Mouse (Mus musculus) duodenum, adult 2 months (tissue): Measurements from ENCODE around the gene Phtf1. TPM values are rescaled to one million over a fixed set of nuclear protein-coding genes. Genes with fewer than 3 reads are reported as not detected.

ENCODE experiments used
- polyA plus RNA-seq: library from polyadenylated mRNA; depleted of rRNA; stranded (reverse); fragments of >200 nt; gene quantifications from 2 replicates; pipeline ENCODE4 v1.2.3, GENCODE M21; 2012; ENCODE audit warnings: low replicate concordance; rRNA removed

Phtf1 gene
- polyA plus RNA-seq: 1.5 and 1.6 TPM in 2 replicates

GRCm38 (mm10) chr3:103967861-103968691, at the start of gene Phtf1:
Gene Phtf1, plus strand, starts transcription at chr3:103968110.

Other genes starting within 250 kb of the Phtf1 start
- gene Olfml3, start 230.1 kb upstream of the Phtf1 start, polyA plus RNA-seq: 4.5 and 4.6 TPM in 2 replicates
- gene Gm10964, start 228.7 kb upstream of the Phtf1 start, polyA plus RNA-seq: not detected in 2 replicates
- 18.4 and 37.7 TPM in 2 replicates for gene Hipk1, start 176.5 kb upstream of the Phtf1 start, polyA plus RNA-seq
- 8.0 TPM in 2 replicates for gene Dclre1b, start 158.7 kb upstream of the Phtf1 start, polyA plus RNA-seq
- gene Ap4b1, start 158.6 kb upstream of the Phtf1 start, polyA plus RNA-seq: 5.0 and 7.6 TPM in 2 replicates
- not detected in 2 replicates for gene Gm43064, start 158.5 kb upstream of the Phtf1 start, polyA plus RNA-seq
- gene Bcl2l15, start 135.5 kb upstream of the Phtf1 start, polyA plus RNA-seq: 0.97 and 7.1 TPM in 2 replicates
- 1.1 and 2.0 TPM in 2 replicates for gene Ptpn22, start 108.3 kb upstream of the Phtf1 start, polyA plus RNA-seq
- 2.0 and 2.2 TPM in 2 replicates for gene Rsbn1, start 54.0 kb upstream of the Phtf1 start, polyA plus RNA-seq